Mouse (Mus musculus) embryonic facial prominence, embryonic 10.5 days (tissue): ENCODE data around the gene Zfp507. TPM values are rescaled to one million over a fixed set of nuclear protein-coding genes. Genes with fewer than 3 reads are reported as not detected.

Experiments
- polyA plus RNA-seq: library from polyadenylated mRNA; unstranded; fragments of >200 nt; fragmentation: Nextera tagmentation; extraction: Ambion mirVana; gene quantifications from 2 replicates; pipeline ENCODE4 v1.2.1, GENCODE M21; 2016

Gene Zfp507
- polyA plus RNA-seq, 1 experiment from 2014 or later, result 19.4 TPM

Other genes starting within 250 kb of the Zfp507 start
- gene Nudt19, start 246.7 kb downstream of the Zfp507 start, polyA plus RNA-seq, result 42.0 and 42.2 TPM in 2 replicates
- 0.24 and 0.28 TPM in 2 replicates for gene Rgs9bp, start 217.4 kb downstream of the Zfp507 start, polyA plus RNA-seq
- 44.1 TPM in 2 replicates for gene Ankrd27, start 216.8 kb downstream of the Zfp507 start, polyA plus RNA-seq
- gene Pdcd5, start 155.5 kb downstream of the Zfp507 start, polyA plus RNA-seq, result 313 and 320 TPM in 2 replicates
- gene Dpy19l3, start 48.5 kb downstream of the Zfp507 start, polyA plus RNA-seq, result 30.6 TPM in 2 replicates